Mouse (Mus musculus) midbrain, embryonic 14.5 days (tissue): ENCODE measurements around the gene Cnpy4. TPM values are rescaled to one million over a fixed set of nuclear protein-coding genes. Genes with fewer than 3 reads are reported as not detected.

Source experiments
- microRNA counts: library from miRNA; unstranded; fragments of <30 nt; microRNA quantifications from one replicate; lab custom pipeline; 2016
- microRNA-seq: library from miRNA; unstranded; fragments of <30 nt; microRNA quantifications from one replicate; pipeline ENCODE4, GENCODE M21; 2016
- polyA plus RNA-seq: library from polyadenylated mRNA; unstranded; fragments of >200 nt; fragmentation: Nextera tagmentation; extraction: Ambion mirVana; gene quantifications from 2 replicates; pipeline ENCODE4 v1.2.1, GENCODE M21; 2014

Cnpy4 gene
- polyA plus RNA-seq, 1 experiment from 2014 or later = 32.0 TPM

MicroRNA genes within 50 kb of the gene (microRNA counts, 519-probe panel; counts per million panel counts)
- microRNA mmu-miR-106b (lab: Ali Mortazavi, UCI) = 6,789 counts per million, percentile 85 among the panel's probes with 10 or more counts
- microRNA mmu-miR-25 (lab: Ali Mortazavi, UCI) = 6,992 counts per million, percentile 89 among the panel's probes with 10 or more counts
- 6,540 counts per million, percentile 83 among the panel's probes with 10 or more counts for microRNA mmu-miR-93 (lab: Ali Mortazavi, UCI)

Small RNA genes lying within 50 kb of the gene (microRNA-seq; reads per million reads assigned to microRNA genes)
- gene Mir106b (12,661 reads per million, percentile 97 among the genes with 10 or more reads in this experiment), gene Mir25 (635 reads per million, percentile 76 among the genes with 10 or more reads in this experiment), gene Mir93 (13,268 reads per million, percentile 97 among the genes with 10 or more reads in this experiment)

Other genes with a start within 250 kb of the Cnpy4 start
- gene Gjc3, start 224.4 kb upstream of the Cnpy4 start, polyA plus RNA-seq = 0.13 and 0.43 TPM in 2 replicates
- gene Azgp1, start 206.0 kb upstream of the Cnpy4 start, polyA plus RNA-seq = not detected in 2 replicates
- not detected in 2 replicates for gene Smok3a, start 166.2 kb upstream of the Cnpy4 start, polyA plus RNA-seq
- gene Smok3b, start 166.1 kb upstream of the Cnpy4 start, polyA plus RNA-seq = not detected in 2 replicates
- gene Smok3c, start 134.3 kb upstream of the Cnpy4 start, polyA plus RNA-seq = not detected in 2 replicates
- 28.8 and 42.3 TPM in 2 replicates for gene Zkscan1, start 102.4 kb upstream of the Cnpy4 start, polyA plus RNA-seq
- 94.0 and 113 TPM in 2 replicates for gene Zscan21, start 70.6 kb upstream of the Cnpy4 start, polyA plus RNA-seq
- gene Zfp113, start 31.7 kb upstream of the Cnpy4 start, polyA plus RNA-seq = 24.9 and 27.8 TPM in 2 replicates
- 241 and 270 TPM in 2 replicates for gene Cops6, start 26.4 kb upstream of the Cnpy4 start, polyA plus RNA-seq
- gene Ap4m1, start 15.5 kb upstream of the Cnpy4 start, polyA plus RNA-seq = 16.8 and 19.9 TPM in 2 replicates
- 81.9 and 117 TPM in 2 replicates for gene Mcm7, start 15.1 kb upstream of the Cnpy4 start, polyA plus RNA-seq
- 68.7 and 93.5 TPM in 2 replicates for gene Taf6, start within 50 bp of the Cnpy4 start, polyA plus RNA-seq
- 12.6 and 18.0 TPM in 2 replicates for gene Mblac1, start 6.8 kb downstream of the Cnpy4 start, polyA plus RNA-seq
- gene Nxpe5, start 38.4 kb downstream of the Cnpy4 start, polyA plus RNA-seq = not detected in 2 replicates
- gene Lamtor4, start 68.0 kb downstream of the Cnpy4 start, polyA plus RNA-seq = 71.5 and 90.0 TPM in 2 replicates
- 15.0 and 20.2 TPM in 2 replicates for gene BC037034, start 76.5 kb downstream of the Cnpy4 start, polyA plus RNA-seq
- 1.4 and 2.0 TPM in 2 replicates for gene Gal3st4, start 85.4 kb downstream of the Cnpy4 start, polyA plus RNA-seq
- gene Gm43720, start 92.5 kb downstream of the Cnpy4 start, polyA plus RNA-seq = 0.19 TPM in 1 of 2 replicates, not detected in the other
- 37.3 and 59.5 TPM in 2 replicates for gene Gpc2, start 92.5 kb downstream of the Cnpy4 start, polyA plus RNA-seq
- gene Stag3, start 92.8 kb downstream of the Cnpy4 start, polyA plus RNA-seq = 4.4 and 9.3 TPM in 2 replicates
- gene Pvrig, start 154.5 kb downstream of the Cnpy4 start, polyA plus RNA-seq = not detected in 2 replicates